Mouse (Mus musculus) embryonic facial prominence, embryonic 14.5 days (tissue): ENCODE measurements around the gene Me1. TPM values are rescaled to one million over a fixed set of nuclear protein-coding genes. Genes with fewer than 3 reads are reported as not detected.

Source experiments
- ATAC-seq: fragments of 200-750 bp; cut with Nextera tagmentation; 2 replicates; pipeline ENCODE4 v1.8.0; 2017; ENCODE audit warnings: low read depth, moderate number of reproducible peaks, moderate TSS enrichment
- DNase-seq: peaks from one replicate; pipeline ENCODE4 v3.0.0-alpha.2; 2015; ENCODE audit warnings: low spot score
- H3K27ac ChIP-seq: fragments of 300-500 bp; sonication (generic); replicated peaks from 2 replicates; pipeline ENCODE4 v1.5.1; 2014; ENCODE audit warnings: low read depth, mild to moderate bottlenecking, low read length, moderate library complexity
- H3K27me3 ChIP-seq: fragments of 300-500 bp; sonication (generic); replicated peaks from 2 replicates; pipeline ENCODE4 v1.6.1; 2014; ENCODE audit warnings: low read length; ENCODE audit not compliant: control insufficient read depth, insufficient read depth
- H3K36me3 ChIP-seq: fragments of 300-500 bp; sonication (generic); 2 replicates; pipeline ENCODE4 v1.6.1; 2014; ENCODE audit warnings: low read length, mixed read lengths; ENCODE audit not compliant: control insufficient read depth, insufficient read depth
- H3K4me1 ChIP-seq: fragments of 300-500 bp; sonication (generic); 2 replicates; pipeline ENCODE4 v1.6.1; 2014; ENCODE audit warnings: antibody characterized with exemption, low read length; ENCODE audit not compliant: control insufficient read depth, insufficient read depth
- H3K4me2 ChIP-seq: fragments of 300-500 bp; sonication (generic); 2 replicates; pipeline ENCODE4 v1.6.1; 2014; ENCODE audit warnings: low read depth, mild to moderate bottlenecking, low read length, moderate library complexity, mixed read lengths
- H3K4me3 ChIP-seq: fragments of 300-500 bp; sonication (generic); 2 replicates; pipeline ENCODE4 v1.5.1; 2014; ENCODE audit warnings: low read depth, mild to moderate bottlenecking, low read length
- H3K9ac ChIP-seq: fragments of 300-500 bp; sonication (generic); 2 replicates; pipeline ENCODE4 v1.6.1; 2014; ENCODE audit warnings: low read depth, mild to moderate bottlenecking, low read length, moderate library complexity, mixed read lengths
- H3K9me3 ChIP-seq: fragments of 300-500 bp; sonication (generic); 2 replicates; pipeline ENCODE4 v1.6.1; 2016; ENCODE audit warnings: low read length; ENCODE audit not compliant: control insufficient read depth
- WGBS: fragments of 180-500 bp; shearing (Covaris S2); extraction: QIAGEN DNeasy Blood & Tissue Kit; methylation state at CpG from one replicate; pipeline ENCODE4 v1.1.7; 2014; 5-methylcytosine and 5-hydroxymethylcytosine counted together
- polyA plus RNA-seq: library from polyadenylated mRNA; unstranded; fragments of >200 nt; fragmentation: Nextera tagmentation; extraction: Ambion mirVana; gene quantifications from 2 replicates; pipeline ENCODE4 v1.2.1, GENCODE M21; 2014

Gene Me1
- polyA plus RNA-seq, 1 experiment from 2014 or later = 26.3 TPM

DNA sequence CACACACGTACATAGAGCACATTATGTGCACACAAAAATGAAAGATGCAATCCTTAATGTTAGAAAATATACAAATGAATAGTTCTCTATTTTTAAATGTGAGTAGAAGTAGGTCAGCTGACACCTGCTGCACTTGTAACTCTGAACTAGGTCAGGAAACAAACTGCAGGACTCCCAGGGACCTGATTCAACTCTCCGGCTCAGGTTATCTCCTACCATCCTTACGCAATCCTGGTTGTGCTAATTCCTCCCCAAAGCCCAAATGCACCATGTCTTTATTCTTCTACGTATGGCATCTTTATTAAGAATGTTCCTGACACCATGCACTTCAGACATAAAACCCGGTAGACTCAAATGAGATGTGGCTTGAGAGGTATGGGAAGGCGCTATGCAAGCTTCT, 15.3 kb downstream of the Me1 start:
- Histone ChIP-seq H3K9me3 (no peaks in the 10 kb centered on the region), H3K27ac (no peak overlapping the region), H3K9ac (no peak overlapping the region), H3K36me3 (no peaks in the 10 kb centered on the region), H3K4me3 (no peak overlapping the region), H3K4me2 (no peak overlapping the region), H3K27me3 (no peaks in the 10 kb centered on the region), H3K4me1 (peaks cover 9% of the 10 kb centered on the region)
- ATAC-seq = no peak
- no peak for DNase-seq
- 93% methylated on average over 6 of the region's 6 CpGs for WGBS

DNA sequence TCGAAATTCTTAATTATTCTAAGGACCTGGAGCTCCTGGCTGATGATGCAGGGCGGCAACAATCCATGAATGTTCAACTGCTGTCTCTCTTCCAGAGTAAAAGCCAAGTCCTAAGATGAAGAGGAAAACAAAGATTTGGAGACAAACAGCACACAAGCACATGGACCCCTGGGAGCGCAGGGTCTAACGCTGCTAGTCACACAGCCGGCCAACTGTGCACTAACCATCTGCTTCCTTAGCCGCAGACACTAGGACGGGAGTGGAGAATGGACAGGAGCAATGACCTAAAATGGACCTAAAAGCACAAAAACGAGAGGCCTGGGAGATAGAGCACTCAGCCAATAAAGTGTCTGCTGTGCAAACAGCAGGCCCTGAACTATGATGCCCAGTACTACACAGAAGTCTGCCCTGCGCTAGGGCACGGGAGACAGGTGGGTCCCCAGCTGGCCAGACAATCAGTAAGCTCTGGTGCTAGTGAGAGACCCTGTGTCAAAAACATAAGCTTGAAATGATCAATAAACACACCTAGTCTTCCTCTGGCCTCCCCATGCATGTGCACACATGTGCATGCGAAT, 15.8 kb downstream of the Me1 start:
- H3K9me3 ChIP-seq = no peaks in the 10 kb centered on the region
- no peak overlapping the region for H3K9ac ChIP-seq
- ATAC-seq (no peak), DNase-seq (no peak)
- H3K27ac ChIP-seq = no peak overlapping the region
- 91% methylated on average over 11 of the region's 11 CpGs for WGBS
- no peak overlapping the region for H3K4me2 ChIP-seq
- H3K4me1 ChIP-seq = peaks cover 9% of the 10 kb centered on the region
- H3K4me3 ChIP-seq = no peak overlapping the region
- no peaks in the 10 kb centered on the region for H3K36me3 ChIP-seq
- H3K27me3 ChIP-seq = no peaks in the 10 kb centered on the region

DNA sequence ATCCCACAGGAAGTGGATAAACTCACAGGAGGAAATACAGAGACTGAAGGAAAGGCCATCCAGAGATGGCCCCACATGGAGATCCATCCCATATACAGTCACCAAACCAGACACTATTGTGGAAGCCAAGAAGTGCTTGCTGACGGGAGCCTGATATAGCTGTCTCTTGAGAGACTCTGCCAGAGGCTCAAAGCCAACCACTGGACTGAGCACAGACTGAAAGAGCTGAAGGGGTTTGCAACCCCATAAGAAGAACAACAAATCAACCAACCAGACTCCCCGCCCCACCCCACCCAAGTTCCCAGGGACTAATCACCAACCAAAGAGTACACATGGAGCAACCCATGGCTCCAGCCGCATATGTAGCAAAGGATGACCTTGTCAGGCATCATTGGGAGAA, 19.5 kb downstream of the Me1 start:
- peaks cover 5% of the 10 kb centered on the region; the same call in 1 of the 2 replicates for H3K4me1 ChIP-seq
- no peaks in the 10 kb centered on the region for H3K9me3 ChIP-seq
- H3K27ac ChIP-seq = no peak overlapping the region
- ATAC-seq (no peak), DNase-seq (no peak)
- whole genome bisulfite sequencing = 90% methylated on average over 3 of the region's 3 CpGs
- no peaks in the 10 kb centered on the region for H3K27me3 ChIP-seq
- H3K36me3 ChIP-seq = no peaks in the 10 kb centered on the region
- H3K4me3 ChIP-seq = no peak overlapping the region
- no peak overlapping the region for H3K9ac ChIP-seq
- H3K4me2 ChIP-seq = no peak overlapping the region

DNA sequence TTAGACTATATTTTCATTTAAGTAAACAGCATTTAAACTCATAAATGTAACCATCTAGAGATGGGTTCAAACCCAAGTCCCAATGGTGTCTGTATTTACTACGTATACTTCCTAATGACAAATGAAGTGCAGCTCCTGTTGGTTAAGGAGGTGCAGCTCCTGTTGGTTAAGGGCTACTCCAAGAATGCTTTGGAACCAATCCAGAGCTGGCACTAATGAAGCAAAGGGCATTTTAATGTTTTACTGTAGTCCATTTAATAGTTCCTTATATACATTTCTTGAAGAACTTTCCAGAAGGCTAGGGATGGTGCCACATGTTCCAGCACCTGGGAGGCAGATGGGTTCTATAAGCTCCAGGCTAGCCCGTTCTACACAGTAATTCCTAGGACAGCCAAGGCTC, 20.3 kb downstream of the Me1 start:
- H3K27ac ChIP-seq = no peak overlapping the region
- H3K4me3 ChIP-seq = no peak overlapping the region
- peaks cover 5% of the 10 kb centered on the region; the same call in 1 of the 2 replicates for H3K4me1 ChIP-seq
- no peak for DNase-seq
- no peak overlapping the region for H3K4me2 ChIP-seq
- WGBS = 89% methylated on average over 2 of the region's 2 CpGs
- H3K27me3 ChIP-seq = no peaks in the 10 kb centered on the region
- H3K9ac ChIP-seq = no peak overlapping the region
- no peaks in the 10 kb centered on the region for H3K36me3 ChIP-seq
- no peak for ATAC-seq
- no peaks in the 10 kb centered on the region for H3K9me3 ChIP-seq

DNA sequence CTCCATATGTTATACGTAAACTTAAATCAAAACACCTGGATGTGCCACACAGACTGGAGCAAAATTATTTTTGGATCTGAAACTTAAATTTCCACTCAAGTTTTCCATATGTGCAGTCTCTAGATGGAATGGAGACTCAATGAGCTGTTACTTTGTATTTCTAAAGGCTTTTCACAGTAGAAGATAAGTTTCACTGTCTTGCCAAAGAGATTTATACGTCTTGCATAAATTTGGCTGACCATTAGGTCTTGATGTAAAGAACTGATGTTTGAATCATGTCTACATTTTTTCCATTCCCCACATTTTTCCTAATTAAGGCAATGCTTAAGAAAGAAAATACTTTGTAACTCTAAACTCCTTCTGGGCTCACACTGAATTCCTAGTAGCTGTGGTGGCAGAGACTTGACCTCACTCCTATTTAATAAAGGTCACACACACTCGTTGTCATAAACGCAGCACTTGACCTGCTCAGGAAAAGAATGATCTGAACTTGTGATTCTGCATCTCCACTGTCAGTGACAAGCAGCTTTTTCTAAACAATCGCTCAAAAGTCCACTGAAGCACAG, 22.8 kb downstream of the Me1 start:
- no peak for ATAC-seq
- Histone ChIP-seq H3K27me3 (no peaks in the 10 kb centered on the region), H3K9ac (no peak overlapping the region), H3K9me3 (no peaks in the 10 kb centered on the region), H3K4me1 (peaks cover 5% of the 10 kb centered on the region; the same call in 1 of the 2 replicates), H3K4me2 (no peak overlapping the region), H3K4me3 (no peak overlapping the region), H3K27ac (no peak overlapping the region; the same call in 1 of the 2 replicates), H3K36me3 (no peaks in the 10 kb centered on the region)
- WGBS = 28% methylated on average over 5 of the region's 5 CpGs
- peak; percentile 41 for DNase-seq

DNA sequence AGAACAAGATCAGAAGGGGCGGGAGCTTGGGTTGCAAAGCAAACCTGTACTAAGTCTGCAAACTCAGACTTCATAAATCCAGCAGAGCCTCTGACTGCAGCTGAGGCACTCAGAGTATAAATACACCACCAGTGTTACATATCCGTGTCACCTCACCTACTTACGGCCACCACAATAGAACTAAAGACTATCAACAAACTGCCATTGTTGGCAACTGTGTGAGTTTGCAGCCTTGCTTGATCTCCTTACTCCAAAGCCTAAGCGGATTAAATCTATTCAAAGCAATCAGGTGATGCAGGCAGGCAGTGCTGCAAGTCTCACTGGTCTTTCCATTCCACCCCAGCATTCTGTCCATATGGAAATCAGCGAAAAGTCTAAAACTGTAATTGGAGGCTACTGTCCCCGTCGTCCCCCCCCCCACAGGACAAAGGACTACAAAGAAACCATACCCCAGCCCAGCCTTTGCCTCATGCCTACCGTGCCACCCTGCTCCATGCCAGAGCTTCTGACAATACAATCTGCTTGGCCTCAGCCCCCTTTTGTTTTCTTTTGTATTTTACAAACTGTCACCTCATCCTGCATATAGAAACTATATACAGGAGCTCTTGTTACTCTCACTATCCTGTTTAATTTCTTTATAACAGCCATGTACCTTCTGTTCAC, 27.0 kb downstream of the Me1 start:
- Histone ChIP-seq H3K27ac (no peak overlapping the region), H3K4me3 (no peak overlapping the region), H3K36me3 (no peaks in the 10 kb centered on the region), H3K4me2 (no peak overlapping the region), H3K4me1 (peaks cover 5% of the 10 kb centered on the region; the same call in 1 of the 2 replicates), H3K27me3 (no peaks in the 10 kb centered on the region), H3K9me3 (no peaks in the 10 kb centered on the region), H3K9ac (no peak overlapping the region)
- WGBS = 41% methylated on average over 8 of the region's 8 CpGs
- peak; percentile 93 for ATAC-seq
- DNase-seq = peak; percentile 55

DNA sequence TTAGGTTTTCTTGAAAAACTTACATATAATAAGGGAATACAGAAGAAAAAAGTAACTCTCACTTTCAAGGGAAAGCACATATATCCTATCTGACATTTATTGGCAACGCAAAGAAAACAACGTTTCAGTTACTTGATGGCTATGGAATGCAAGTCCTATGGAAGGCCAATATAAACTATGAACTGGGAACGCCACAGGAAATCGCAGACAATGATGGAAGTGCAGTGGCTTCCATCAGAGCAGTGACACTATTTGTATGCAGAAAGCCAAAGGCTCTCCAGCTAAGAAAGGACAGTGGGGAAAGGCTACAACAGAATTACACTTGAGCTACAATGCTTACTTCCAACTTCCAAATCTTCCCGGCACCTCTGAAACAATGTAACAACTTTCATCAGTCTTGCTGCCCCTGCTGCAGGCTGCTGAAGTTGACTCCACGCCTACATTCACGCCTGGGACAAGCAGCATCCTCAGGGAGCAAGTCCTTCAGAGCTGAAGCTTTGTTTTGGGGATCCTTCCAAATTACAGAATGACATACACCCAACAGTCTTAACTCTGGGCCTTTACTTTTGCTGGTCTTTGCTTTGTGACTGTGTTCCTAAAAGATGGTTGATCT, 28.5 kb downstream of the Me1 start:
- H3K4me3 ChIP-seq = no peak overlapping the region
- ATAC-seq (no peak), DNase-seq (no peak)
- H3K9ac ChIP-seq = no peak overlapping the region
- H3K4me1 ChIP-seq = no peaks in the 10 kb centered on the region
- no peaks in the 10 kb centered on the region for H3K27me3 ChIP-seq
- H3K36me3 ChIP-seq = no peaks in the 10 kb centered on the region
- no peaks in the 10 kb centered on the region for H3K9me3 ChIP-seq
- 77% methylated on average over 7 of the region's 7 CpGs for WGBS
- no peak overlapping the region for H3K4me2 ChIP-seq
- no peak overlapping the region for H3K27ac ChIP-seq

DNA sequence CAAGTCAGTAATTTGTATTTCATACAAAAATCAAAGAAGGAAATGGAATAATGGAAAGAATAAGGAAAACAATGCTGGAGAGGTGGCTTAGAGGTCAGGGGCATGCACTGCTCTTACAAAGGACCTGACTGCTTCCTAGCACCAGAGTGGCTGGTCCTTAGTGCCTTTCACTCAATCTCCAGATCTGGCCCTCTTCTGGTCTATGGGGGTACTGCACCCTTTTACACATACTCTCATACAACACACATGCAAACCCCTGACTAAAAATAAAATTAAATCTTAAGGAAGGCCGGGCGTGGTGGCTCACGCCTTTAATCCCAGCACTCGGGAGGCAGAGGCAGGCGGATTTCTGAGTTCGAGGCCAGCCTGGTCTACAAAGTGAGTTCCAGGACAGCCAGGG, 34.1 kb downstream of the Me1 start:
- 89% methylated on average over 6 of the region's 6 CpGs for WGBS
- Histone ChIP-seq H3K4me2 (no peak overlapping the region), H3K9me3 (0 out of 2 replicates have a peak, but pooled peaks cover 5% of the 10 kb centered on the region), H3K9ac (no peak overlapping the region), H3K4me3 (no peak overlapping the region), H3K27me3 (no peaks in the 10 kb centered on the region), H3K36me3 (no peaks in the 10 kb centered on the region), H3K4me1 (no peaks in the 10 kb centered on the region), H3K27ac (no peak overlapping the region)
- no peak for DNase-seq
- ATAC-seq = no peak
